Mouse (Mus musculus) kidney, postnatal 0 days (tissue): Measurements from ENCODE around the gene Stk19. TPM values are rescaled to one million over a fixed set of nuclear protein-coding genes. Genes with fewer than 3 reads are reported as not detected.
"Not testable (repeated sequence)": the region's sequence is repeated elsewhere in the genome, so short reads cannot be mapped to it uniquely, and the experiment has no call there.

Experiments used
- ATAC-seq: fragments of 200-750 bp; cut with Nextera tagmentation; replicated peaks from 2 replicates; pipeline ENCODE4 v1.8.0; 2017; ENCODE audit warnings: low read depth, moderate number of reproducible peaks, moderate TSS enrichment, moderate library complexity; ENCODE audit not compliant: low FRiP score
- DNase-seq: peaks from one replicate; pipeline ENCODE4 v3.0.0-alpha.2; 2016; ENCODE audit warnings: low spot score
- H3K27ac ChIP-seq: fragments of 300-500 bp; sonication (generic); 2 replicates; pipeline ENCODE4 v1.5.1; 2014; ENCODE audit warnings: mild to moderate bottlenecking
- H3K27me3 ChIP-seq: fragments of 300-500 bp; sonication (generic); 2 replicates; pipeline ENCODE4 v1.6.1; 2014; ENCODE audit warnings: low read length, mixed read lengths; ENCODE audit not compliant: insufficient read depth
- H3K36me3 ChIP-seq: fragments of 300-500 bp; sonication (generic); 2 replicates; pipeline ENCODE4 v1.6.1; 2014; ENCODE audit warnings: low read length, mixed read lengths; ENCODE audit not compliant: insufficient read depth
- H3K4me1 ChIP-seq: fragments of 300-500 bp; sonication (generic); replicated peaks from 2 replicates; pipeline ENCODE4 v1.6.1; 2014; ENCODE audit warnings: antibody characterized with exemption, low read length, mixed read lengths; ENCODE audit not compliant: insufficient read depth
- H3K4me2 ChIP-seq: fragments of 300-500 bp; sonication (generic); 2 replicates; pipeline ENCODE4 v1.6.1; 2014; ENCODE audit warnings: mild to moderate bottlenecking, low read length, moderate library complexity, mixed read lengths
- H3K4me3 ChIP-seq: fragments of 300-500 bp; sonication (generic); replicated peaks from 2 replicates; pipeline ENCODE4 v1.5.1; 2014; ENCODE audit warnings: low read depth, low read length
- H3K9ac ChIP-seq: fragments of 300-500 bp; sonication (generic); 2 replicates; pipeline ENCODE4 v1.6.1; 2014; ENCODE audit warnings: low read depth, low read length
- H3K9me3 ChIP-seq: fragments of 300-500 bp; sonication (generic); replicated peaks from 2 replicates; pipeline ENCODE4 v1.6.1; 2016; ENCODE audit warnings: low read length, inconsistent platforms, mixed read lengths
- CTCF ChIP-seq: IDR thresholded peaks from 2 replicates; pipeline ENCODE4 v1.5.1; 2016; ENCODE audit warnings: antibody characterized with exemption, low read depth, mild to moderate bottlenecking, moderate library complexity
- WGBS: fragments of 180-500 bp; shearing (Covaris S2); extraction: QIAGEN DNeasy Blood & Tissue Kit; methylation state at CpG from one replicate; pipeline ENCODE4 v1.1.7; 2014; 5-methylcytosine and 5-hydroxymethylcytosine counted together
- polyA plus RNA-seq: library from polyadenylated mRNA; unstranded; fragments of >200 nt; fragmentation: Nextera tagmentation; extraction: Ambion mirVana; gene quantifications from 2 replicates; pipeline ENCODE4 v1.2.1, GENCODE M21; 2015

Stk19 gene
- polyA plus RNA-seq, 1 experiment from 2014 or later, result 30.8 TPM

DNA sequence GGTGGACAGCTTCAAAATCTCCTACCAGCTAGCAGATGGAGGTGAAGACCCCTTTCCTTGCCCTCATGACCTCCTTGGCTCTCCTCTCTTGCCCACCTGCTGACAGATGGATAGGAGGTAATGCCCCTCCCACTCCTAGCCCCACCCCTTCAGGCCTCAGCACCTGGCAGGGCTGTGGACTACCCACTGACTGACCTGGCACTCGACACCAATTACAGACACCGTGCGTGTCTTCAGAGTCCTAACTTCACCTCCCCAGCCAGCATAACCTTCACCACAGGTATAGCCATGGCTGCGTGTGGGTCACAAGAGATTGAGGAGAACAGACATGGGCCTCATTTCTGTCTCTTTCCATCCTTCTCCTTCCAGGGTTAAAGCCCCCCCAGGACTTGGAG, 37.2 kb downstream of the Stk19 start:
- DNase-seq, result no peak
- H3K27ac ChIP-seq, result no peak overlapping the region
- TF ChIP-seq CTCF, result no peak
- no peaks in the 10 kb centered on the region for H3K9me3 ChIP-seq
- H3K36me3 ChIP-seq, result no peaks in the 10 kb centered on the region
- H3K4me3 ChIP-seq, result no peak overlapping the region
- WGBS, result 88% methylated on average over 4 of the region's 4 CpGs
- no peaks in the 10 kb centered on the region for H3K27me3 ChIP-seq
- ATAC-seq, result no peak
- no peak overlapping the region for H3K4me2 ChIP-seq
- no peak overlapping the region for H3K9ac ChIP-seq
- H3K4me1 ChIP-seq, result no peaks in the 10 kb centered on the region

- ATAC-seq (no peak), DNase-seq (no peak)
- WGBS, result 87% methylated on average over 13 of the region's 17 CpGs
Observed at GRCm38 (mm10) chr17:34798866-34799530, 37.7 kb downstream of the Stk19 start.

DNA sequence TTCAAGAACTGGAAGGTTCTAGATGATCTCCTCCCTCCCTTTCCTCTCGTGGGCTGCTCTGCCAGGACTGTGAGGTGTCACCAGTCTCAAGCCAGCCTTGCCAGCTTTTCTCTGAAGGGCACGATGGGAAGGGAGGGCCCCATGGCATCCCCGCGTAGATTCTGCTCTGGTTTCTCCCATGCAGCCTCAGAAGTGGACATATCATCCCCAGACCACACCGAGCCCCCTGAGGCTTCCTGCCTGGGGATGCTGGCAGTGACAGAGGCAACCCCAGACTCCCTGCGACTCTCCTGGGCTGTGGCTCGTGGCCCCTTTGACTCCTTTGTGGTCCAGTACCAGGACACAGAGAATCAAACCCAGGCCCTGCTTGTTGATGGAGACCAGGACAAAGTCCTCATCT, 38.7 kb downstream of the Stk19 start:
- H3K4me2 ChIP-seq, DNase-seq, H3K27ac ChIP-seq, H3K4me3 ChIP-seq, H3K36me3 ChIP-seq, H3K27me3 ChIP-seq, ATAC-seq, H3K9me3 ChIP-seq, H3K4me1 ChIP-seq, H3K9ac ChIP-seq: not testable (repeated sequence)
- WGBS, result 82% methylated on average over 7 of the region's 7 CpGs

More at GRCm38 (mm10) chr17:34798866-34799530, 37.7 kb downstream of the Stk19 start:
- no peaks in the 10 kb centered on the region for H3K36me3 ChIP-seq
- no peak overlapping the region for H3K4me3 ChIP-seq
- H3K27ac ChIP-seq, result no peak overlapping the region
- H3K4me1 ChIP-seq, result no peaks in the 10 kb centered on the region
- no peak overlapping the region for H3K4me2 ChIP-seq
- H3K27me3 ChIP-seq, result no peaks in the 10 kb centered on the region
- no peak for TF ChIP-seq CTCF
- H3K9me3 ChIP-seq, result no peaks in the 10 kb centered on the region
- no peak overlapping the region for H3K9ac ChIP-seq

DNA sequence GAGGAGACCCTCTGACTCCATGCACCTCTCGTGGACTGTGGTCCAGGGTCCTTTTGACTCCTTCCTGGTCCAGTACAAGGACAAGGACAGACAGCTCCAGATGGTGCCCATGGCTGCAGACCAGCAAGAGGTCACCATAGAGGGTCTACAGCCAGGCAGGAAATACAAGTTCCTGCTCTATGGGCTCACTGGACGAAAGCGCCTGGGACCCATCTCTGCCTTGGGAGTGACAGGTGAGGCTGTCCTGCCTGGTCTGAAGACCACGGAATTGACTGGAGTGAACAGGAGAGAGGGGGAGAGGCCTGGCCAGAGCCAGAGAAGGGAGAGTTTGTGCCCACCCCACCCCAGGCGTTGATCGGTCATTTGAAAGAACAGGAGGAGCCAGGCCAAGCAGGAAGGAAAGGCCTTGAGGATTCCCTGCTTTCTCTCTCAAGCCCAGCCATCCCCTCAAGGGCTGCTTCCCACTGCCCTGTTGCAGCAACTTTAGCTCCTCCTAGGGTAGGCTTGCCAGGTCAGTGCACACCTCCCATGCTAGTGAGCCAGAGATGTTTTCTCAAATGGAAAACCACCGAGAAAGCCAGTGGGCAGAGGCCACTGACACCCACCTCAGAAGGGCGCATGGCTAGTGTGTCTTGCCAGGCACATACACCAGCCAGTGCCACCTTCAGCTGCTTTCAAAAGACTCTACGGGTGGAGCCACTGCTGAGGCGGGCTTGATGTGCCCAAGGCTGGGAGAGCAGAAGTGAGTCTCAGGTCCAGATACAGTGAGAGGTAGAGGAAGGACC, 39.3 kb downstream of the Stk19 start:
- not testable (repeated sequence) for DNase-seq, H3K4me1 ChIP-seq, ATAC-seq

DNA sequence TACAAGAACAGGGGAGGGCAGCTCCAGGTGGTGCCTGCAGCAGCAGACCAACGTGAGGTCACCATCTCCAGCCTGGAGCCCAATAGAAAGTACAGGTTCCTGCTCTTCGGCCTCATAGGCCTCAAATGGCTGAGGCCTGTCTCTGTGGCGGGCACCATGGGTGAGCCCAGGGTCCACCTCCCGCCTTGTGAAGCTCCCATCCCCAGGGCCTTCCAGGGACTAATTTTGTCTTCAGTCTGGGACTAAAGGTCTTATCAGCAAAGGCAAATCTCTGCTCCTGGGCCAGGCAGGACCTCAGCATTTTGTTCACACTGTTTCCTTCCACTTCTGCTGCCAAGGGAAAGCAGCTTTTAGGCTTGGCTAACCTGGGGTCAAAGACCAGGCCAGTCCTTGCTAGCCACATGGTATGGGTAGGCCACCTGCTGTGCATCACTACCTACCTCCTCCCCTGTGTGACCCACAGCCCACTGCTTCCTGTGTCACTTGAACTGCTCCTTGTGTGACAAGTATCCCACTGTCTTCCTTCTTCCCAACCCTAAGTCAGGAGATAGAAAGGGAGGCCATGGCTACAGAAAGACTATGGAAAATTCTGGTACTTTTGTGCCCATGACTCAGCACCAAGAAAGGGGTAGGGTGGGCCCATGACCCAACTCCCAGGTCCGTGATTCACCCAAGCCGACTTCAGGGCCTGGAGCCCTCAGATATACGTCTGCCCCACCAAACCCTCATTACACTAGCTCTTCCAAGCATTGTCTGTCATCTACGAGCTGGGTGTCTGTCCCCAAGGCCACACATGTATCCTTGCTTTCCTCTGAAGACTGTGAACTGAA, 40.2 kb downstream of the Stk19 start:
- no peak for DNase-seq

More for the DNA sequence above, 39.3 kb downstream of the Stk19 start:
- H3K4me3 ChIP-seq, H3K9ac ChIP-seq, H3K9me3 ChIP-seq, H3K36me3 ChIP-seq, H3K27ac ChIP-seq, H3K27me3 ChIP-seq, H3K4me2 ChIP-seq: not testable (repeated sequence)
- 83% methylated on average over 10 of the region's 10 CpGs for WGBS

GRCm38 (mm10) chr17:34795633-34796032, 41.1 kb downstream of the Stk19 start:
- no peak overlapping the region for H3K4me2 ChIP-seq
- peak; percentile 3 for DNase-seq
- H3K4me3 ChIP-seq, result no peak overlapping the region
- no peaks in the 10 kb centered on the region for H3K9me3 ChIP-seq
- H3K36me3 ChIP-seq, result no peaks in the 10 kb centered on the region
- no peaks in the 10 kb centered on the region for H3K4me1 ChIP-seq
- no peak overlapping the region for H3K27ac ChIP-seq
- no peak overlapping the region for H3K9ac ChIP-seq
- WGBS, result 62% methylated on average over 9 of the region's 9 CpGs
- no peaks in the 10 kb centered on the region for H3K27me3 ChIP-seq
- no peak; the same call in 1 of the 2 replicates for ATAC-seq
- peak; percentile 60 for TF ChIP-seq CTCF

More for the DNA sequence above, 40.2 kb downstream of the Stk19 start:
- Histone ChIP-seq H3K4me2 (no peak overlapping the region), H3K9ac (no peak overlapping the region), H3K9me3 (no peaks in the 10 kb centered on the region), H3K36me3 (no peaks in the 10 kb centered on the region), H3K27me3 (no peaks in the 10 kb centered on the region), H3K4me1 (no peaks in the 10 kb centered on the region), H3K27ac (no peak overlapping the region), H3K4me3 (no peak overlapping the region)
- TF ChIP-seq CTCF, result no peak
- no peak for ATAC-seq
- 82% methylated on average over 8 of the region's 8 CpGs for WGBS
